Mouse (Mus musculus): ENCODE data around the gene Pgbd1.

GRCm38 (mm10) chr13:21440503-21441206 is at the start of gene Pgbd1:
- TF ChIP-seq CTCF (conservative IDR thresholded peaks at IDR 0.05 in 1 of 2, IDR thresholded peaks at IDR 0.05 in 1 of 2; ENCODE audit: low read depth in 2 of 2, low read length in 2 of 2): peak in 1 of 2 experiments; percentile 46; a peak in 2 of 4 replicates
- TF ChIP-seq POLR2A (IDR thresholded peaks at IDR 0.05; ENCODE audit: low read depth, low read length): peak; percentile 67
- TF ChIP-seq MXI1 (IDR thresholded peaks at IDR 0.05; ENCODE audit: low read depth, low read length): peak; percentile 50; the same call in 1 of the 2 replicates
- no peak for TF ChIP-seq POLR2AphosphoS2 (IDR thresholded peaks at IDR 0.05; ENCODE audit: low read depth, low read length)
- TF ChIP-seq E2F4 (IDR thresholded peaks at IDR 0.05; ENCODE audit: insufficient replicate concordance, low read depth, low read length): no peak
- peak; percentile 78; the same call in 1 of the 2 replicates for TF ChIP-seq MAZ (IDR thresholded peaks at IDR 0.05; ENCODE audit: low read depth, low read length)
- peak; percentile 20 for TF ChIP-seq RAD21 (IDR thresholded peaks at IDR 0.05; ENCODE audit: low read depth, low read length)
- TF ChIP-seq EP300 (IDR thresholded peaks at IDR 0.05; ENCODE audit: low read length): no peak
- no peak for TF ChIP-seq ZC3H11A (IDR thresholded peaks at IDR 0.05; ENCODE audit: low read depth, low read length)
- TF ChIP-seq KAT2A (IDR thresholded peaks at IDR 0.05; ENCODE audit: insufficient replicate concordance, low read length): 0 out of 2 replicates have a peak, but pooled peaks have one; percentile 45
- no peak for TF ChIP-seq USF2 (conservative IDR thresholded peaks at IDR 0.05; ENCODE audit: low read depth, low read length)
- TF ChIP-seq MYC (IDR thresholded peaks at IDR 0.05; ENCODE audit: low read depth, low read length): no peak
- peak; percentile 55 for TF ChIP-seq NELFE (IDR thresholded peaks at IDR 0.05; ENCODE audit: low read depth, low read length)
- no peak for TF ChIP-seq JUND (conservative IDR thresholded peaks at IDR 0.05; ENCODE audit: low read depth, low read length)

Data from CH12.LX (cell line).